Mouse (Mus musculus): ENCODE data around the gene Tbkbp1. TPM values are rescaled to one million over a fixed set of nuclear protein-coding genes. Genes with fewer than 3 reads are reported as not detected.

Tbkbp1 gene
- polyA plus RNA-seq, 1 experiment, result 0.22 TPM

DNA sequence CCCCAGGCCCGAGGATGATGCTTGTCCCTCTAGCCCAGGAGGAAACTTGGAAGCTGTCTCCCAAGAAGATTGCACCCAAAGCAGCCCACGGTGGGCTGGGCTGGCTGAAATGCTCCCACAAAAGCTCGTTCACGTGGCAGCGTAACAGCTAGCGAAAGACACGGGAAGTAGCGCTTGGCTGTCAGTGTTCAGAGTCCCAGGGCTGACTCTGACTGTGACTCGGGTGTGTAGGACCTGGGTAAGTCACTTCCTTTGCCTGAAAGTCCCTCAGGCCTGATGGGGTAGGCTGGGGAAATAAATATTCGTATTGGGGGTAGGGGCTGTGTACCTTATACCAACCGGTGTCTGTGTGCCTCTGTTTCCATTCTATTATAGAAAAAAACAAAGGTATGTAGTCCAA lies 35.5 kb downstream of the Tbkbp1 start:
- Histone ChIP-seq H3K36me3 (ENCODE audit: control insufficient read depth, insufficient read depth) (no peaks in the 10 kb centered on the region), H3ac (ENCODE audit: control insufficient read depth, insufficient read length) (no peak overlapping the region), H3K4me3 (no peak overlapping the region), H3K4me2 (ENCODE audit: low read depth) (no peak overlapping the region), H3K27me3 (ENCODE audit: control insufficient read depth, insufficient read depth, insufficient read length) (peaks cover 57% of the 10 kb centered on the region), H3K79me2 (ENCODE audit: control insufficient read depth, insufficient read depth) (no peaks in the 10 kb centered on the region)
- TF ChIP-seq MAX (IDR thresholded peaks at IDR 0.05; ENCODE audit: low read depth) (no peak), TCF12 (IDR thresholded peaks at IDR 0.05; ENCODE audit: insufficient read depth, poor library complexity, severe bottlenecking) (no peak), TCF3 (IDR thresholded peaks at IDR 0.05; ENCODE audit: insufficient read length, low read depth) (no peak), CEBPB (IDR thresholded peaks at IDR 0.05; ENCODE audit: insufficient read depth, poor library complexity, severe bottlenecking) (no peak), POLR2AphosphoS2 (IDR thresholded peaks at IDR 0.05; ENCODE audit: insufficient read length, low read depth) (no peak), USF1 (IDR thresholded peaks at IDR 0.05; ENCODE audit: low read depth) (no peak), SRF (IDR thresholded peaks at IDR 0.05; ENCODE audit: control insufficient read depth, insufficient read length, low read depth) (no peak), REST (IDR thresholded peaks at IDR 0.05; ENCODE audit: insufficient read depth, insufficient read length) (no peak), E2F4 (IDR thresholded peaks at IDR 0.05; ENCODE audit: insufficient read depth) (no peak), POLR2A (IDR thresholded peaks at IDR 0.05; ENCODE audit: insufficient read length, low read depth) (no peak), MYOG (IDR thresholded peaks at IDR 0.05; ENCODE audit: control insufficient read depth in 1 of 3, insufficient read depth in 1 of 3, insufficient read length in 2 of 3, low read depth in 2 of 3) (no peak)

- no peak within 1 kb of the TSS for H3K4me2 ChIP-seq (ENCODE audit: low read depth)
- H3K27me3 ChIP-seq (ENCODE audit: control insufficient read depth, insufficient read depth, insufficient read length), result peaks cover 59% of the 10 kb centered on the region
- no peaks in the 10 kb centered on the region for H3K36me3 ChIP-seq (ENCODE audit: control insufficient read depth, insufficient read depth)
- TF ChIP-seq SRF (IDR thresholded peaks at IDR 0.05; ENCODE audit: control insufficient read depth, insufficient read length, low read depth), result no peak
- TF ChIP-seq MYOD1 (IDR thresholded peaks at IDR 0.05; ENCODE audit: control insufficient read depth in 1 of 3, insufficient read length in 2 of 3, low read depth in 2 of 3), result peak in 2 of 3 experiments; percentile 16 to 29
- TF ChIP-seq POLR2A (IDR thresholded peaks at IDR 0.05; ENCODE audit: insufficient read length, low read depth), result no peak
- no peak for TF ChIP-seq USF1 (IDR thresholded peaks at IDR 0.05; ENCODE audit: low read depth)
- H3K79me2 ChIP-seq (ENCODE audit: control insufficient read depth, insufficient read depth), result no peaks in the 10 kb centered on the region
- no peak within 1 kb of the TSS for H3K4me3 ChIP-seq
- no peak within 1 kb of the TSS for H3ac ChIP-seq (ENCODE audit: control insufficient read depth, insufficient read length)
These were observed 36.4 kb downstream of the Tbkbp1 start, which contains the start of gene Tbx21 for GRCm38 (mm10) chr11:97114671-97115601. Gene Tbx21 (minus strand): TSS chr11:97115331.

DNA sequence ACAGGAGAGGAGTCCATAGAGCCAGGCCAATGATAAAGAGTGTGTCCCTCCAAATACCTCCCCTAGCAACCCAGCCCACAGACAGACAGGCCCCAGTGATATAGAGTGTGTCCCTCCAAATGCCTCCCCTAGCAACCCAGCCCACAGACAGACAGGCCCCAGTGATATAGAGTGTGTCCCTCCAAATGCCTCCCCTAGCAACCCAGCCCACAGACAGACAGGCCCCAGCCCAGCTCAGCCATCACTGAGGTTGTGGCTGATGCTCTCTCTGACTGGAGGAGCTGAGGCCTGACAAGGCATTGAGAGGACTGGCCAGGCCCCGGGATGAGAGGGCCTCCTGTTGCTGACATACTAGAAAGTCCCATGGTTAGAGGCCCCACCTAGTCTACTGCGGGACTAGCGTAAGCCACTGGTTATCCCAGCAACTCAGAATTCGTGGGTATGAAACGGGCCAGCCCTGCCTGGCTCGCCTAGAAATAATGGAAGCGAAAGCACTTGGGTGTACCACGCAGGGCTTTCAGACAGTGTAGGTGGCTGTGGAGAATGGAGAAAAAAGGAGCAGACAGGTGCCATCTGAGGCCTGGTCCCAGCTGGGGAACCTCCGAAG lies 38.7 kb downstream of the Tbkbp1 start:
- H3K36me3 ChIP-seq (ENCODE audit: control insufficient read depth, insufficient read depth), result no peaks in the 10 kb centered on the region
- H3K4me2 ChIP-seq (ENCODE audit: low read depth), result no peak overlapping the region
- no peaks in the 10 kb centered on the region for H3K79me2 ChIP-seq (ENCODE audit: control insufficient read depth, insufficient read depth)
- peaks cover 54% of the 10 kb centered on the region for H3K27me3 ChIP-seq (ENCODE audit: control insufficient read depth, insufficient read depth, insufficient read length)
- no peak overlapping the region for H3ac ChIP-seq (ENCODE audit: control insufficient read depth, insufficient read length)
- H3K4me3 ChIP-seq, result no peak overlapping the region
- TF ChIP-seq POLR2AphosphoS2 (IDR thresholded peaks at IDR 0.05; ENCODE audit: insufficient read length, low read depth) (no peak), MYOG (IDR thresholded peaks at IDR 0.05; ENCODE audit: control insufficient read depth in 1 of 3, insufficient read depth in 1 of 3, insufficient read length in 2 of 3, low read depth in 2 of 3) (no peak)

DNA sequence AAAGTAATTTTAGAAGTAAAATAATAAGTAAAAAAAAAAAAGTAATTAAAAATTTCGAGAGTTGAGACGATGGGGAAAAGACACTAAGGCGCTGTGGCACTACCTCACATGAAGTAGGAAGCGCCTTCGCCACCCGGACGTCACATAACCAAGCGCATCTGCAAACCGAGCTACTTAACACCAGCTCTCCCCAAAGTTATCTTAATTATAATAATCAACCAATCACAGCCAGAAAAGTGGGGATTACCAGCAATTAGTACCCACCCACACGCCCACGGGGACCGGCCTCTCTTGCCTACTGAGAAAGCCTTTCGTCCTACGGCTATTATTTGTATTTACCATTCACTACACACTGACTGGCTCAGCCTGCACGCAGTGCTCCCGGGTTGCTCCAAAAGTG lies 42.3 kb downstream of the Tbkbp1 start:
- TF ChIP-seq POLR2AphosphoS2 (IDR thresholded peaks at IDR 0.05; ENCODE audit: insufficient read length, low read depth) (no peak), E2F4 (IDR thresholded peaks at IDR 0.05; ENCODE audit: insufficient read depth) (no peak), MYOD1 (IDR thresholded peaks at IDR 0.05; ENCODE audit: control insufficient read depth in 1 of 3, insufficient read length in 2 of 3, low read depth in 2 of 3) (no peak), POLR2A (IDR thresholded peaks at IDR 0.05; ENCODE audit: insufficient read length, low read depth) (no peak), MAX (IDR thresholded peaks at IDR 0.05; ENCODE audit: low read depth) (no peak)
- H3ac ChIP-seq (ENCODE audit: control insufficient read depth, insufficient read length), result no peak overlapping the region
- H3K27me3 ChIP-seq (ENCODE audit: control insufficient read depth, insufficient read depth, insufficient read length), result peaks cover 39% of the 10 kb centered on the region
- H3K79me2 ChIP-seq (ENCODE audit: control insufficient read depth, insufficient read depth), result no peaks in the 10 kb centered on the region
- H3K4me3 ChIP-seq, result no peak overlapping the region
- no peak overlapping the region for H3K4me2 ChIP-seq (ENCODE audit: low read depth)
- no peaks in the 10 kb centered on the region for H3K36me3 ChIP-seq (ENCODE audit: control insufficient read depth, insufficient read depth)

DNA sequence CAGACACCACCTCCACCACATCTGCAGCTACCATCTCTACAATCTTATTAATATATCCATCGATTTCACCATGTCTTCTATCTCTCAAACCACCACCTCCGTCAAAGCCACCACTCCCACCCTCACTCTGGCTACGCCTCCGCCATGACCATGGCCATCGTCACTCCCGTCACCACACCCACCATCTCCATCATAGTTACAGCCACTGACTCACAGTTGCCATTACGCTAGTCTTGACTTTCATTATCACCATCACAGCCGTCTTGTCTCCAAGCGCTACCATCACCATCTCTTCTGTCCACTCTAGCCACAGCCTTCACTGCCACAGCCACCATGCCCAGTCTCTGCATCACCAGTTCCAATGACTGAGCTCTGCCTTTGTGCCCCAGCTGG lies 47.2 kb downstream of the Tbkbp1 start:
- H3ac ChIP-seq (ENCODE audit: control insufficient read depth, insufficient read length), result no peak overlapping the region
- peaks cover 34% of the 10 kb centered on the region for H3K27me3 ChIP-seq (ENCODE audit: control insufficient read depth, insufficient read depth, insufficient read length)
- H3K4me3 ChIP-seq, result no peak overlapping the region
- no peak overlapping the region for H3K4me2 ChIP-seq (ENCODE audit: low read depth)
- no peaks in the 10 kb centered on the region for H3K36me3 ChIP-seq (ENCODE audit: control insufficient read depth, insufficient read depth)
- TF ChIP-seq POLR2AphosphoS2 (IDR thresholded peaks at IDR 0.05; ENCODE audit: insufficient read length, low read depth), result no peak
- TF ChIP-seq TCF12 (IDR thresholded peaks at IDR 0.05; ENCODE audit: insufficient read depth, poor library complexity, severe bottlenecking), result no peak
- no peak for TF ChIP-seq TCF3 (IDR thresholded peaks at IDR 0.05; ENCODE audit: insufficient read length, low read depth)
- no peak for TF ChIP-seq MYOD1 (IDR thresholded peaks at IDR 0.05; ENCODE audit: control insufficient read depth in 1 of 3, insufficient read length in 2 of 3, low read depth in 2 of 3)
- no peaks in the 10 kb centered on the region for H3K79me2 ChIP-seq (ENCODE audit: control insufficient read depth, insufficient read depth)

Data from myocyte (in vitro differentiated cells).